Mouse (Mus musculus) spleen, postnatal 36 days (tissue): ENCODE data around the gene Fras1.

ENCODE experiments used
- DNase-seq, 2 experiments: peaks; one replicate each; pipeline ENCODE4 v3.0.0; 2022; ENCODE audit warnings: low spot score in 2 of 2, mixed read lengths in 1 of 2

The Fras1 gene

GRCm38 (mm10) chr5:96482054-96482453, 108.3 kb downstream of the Fras1 start:
- no peak for DNase-seq

DNA sequence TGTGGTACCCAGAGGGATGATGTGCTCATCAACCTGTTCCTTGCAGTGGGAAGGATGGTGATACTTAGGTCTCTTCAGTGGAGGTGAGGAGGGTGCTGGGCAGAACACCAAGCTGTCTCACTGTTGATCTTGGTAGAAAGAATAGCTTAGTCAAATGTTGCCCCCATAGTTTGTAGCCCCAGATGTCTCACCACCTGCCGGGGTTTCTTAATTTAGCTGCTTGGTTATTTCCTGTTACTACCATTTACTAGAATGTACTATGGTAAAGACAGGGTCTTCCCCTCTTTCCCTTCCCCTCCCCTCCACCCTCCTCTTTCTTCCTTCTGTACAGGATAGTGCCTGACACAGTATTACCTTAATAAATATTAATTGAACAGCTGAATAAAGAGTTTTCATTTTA, 118.7 kb downstream of the Fras1 start:
- DNase-seq = no peak

GRCm38 (mm10) chr5:96494502-96495292, 120.9 kb downstream of the Fras1 start:
- no peak for DNase-seq

DNA sequence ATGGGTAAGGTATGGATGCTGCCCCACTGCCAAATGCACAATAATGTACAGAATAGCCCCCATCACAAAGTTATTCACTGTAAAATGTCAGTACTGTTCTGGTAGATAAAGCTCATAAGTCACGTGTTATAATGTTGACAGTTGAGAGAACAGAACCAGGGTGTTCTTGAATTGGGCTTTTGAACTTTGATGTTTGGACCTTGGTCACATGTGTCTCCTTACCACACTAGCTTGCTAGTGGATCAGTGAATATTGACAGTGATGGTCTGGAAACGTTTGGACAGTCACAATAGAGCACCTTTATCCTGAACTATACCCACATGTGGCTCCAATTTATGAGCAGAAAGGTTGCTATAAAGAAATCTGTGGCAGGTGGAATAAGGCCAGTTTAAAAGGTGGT, 124.3 kb downstream of the Fras1 start:
- no peak for DNase-seq

DNA sequence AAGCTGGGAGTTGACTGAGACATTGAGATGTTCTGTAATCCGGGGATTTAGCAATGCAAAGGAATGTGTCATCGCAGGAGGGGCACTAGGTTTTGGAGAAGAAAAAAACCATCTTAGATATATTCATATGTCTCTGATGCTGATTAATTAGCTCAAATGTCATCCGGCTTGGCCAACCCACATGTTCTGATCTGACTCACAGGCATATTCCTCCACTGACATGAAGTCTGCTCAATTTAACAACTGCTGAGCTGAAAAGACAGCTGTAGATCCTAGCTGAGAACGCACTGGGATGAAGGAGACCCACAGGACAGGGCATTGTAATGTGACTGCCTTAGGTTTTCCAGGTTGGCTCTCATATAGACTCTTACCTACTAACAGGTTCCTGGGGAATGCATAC, 128.0 kb downstream of the Fras1 start:
- no peak for DNase-seq

GRCm38 (mm10) chr5:96502400-96502799, 128.6 kb downstream of the Fras1 start:
- DNase-seq = no peak

GRCm38 (mm10) chr5:96511005-96511404, 137.2 kb downstream of the Fras1 start:
- no peak for DNase-seq

GRCm38 (mm10) chr5:96513327-96513726, 139.6 kb downstream of the Fras1 start:
- no peak for DNase-seq

DNA sequence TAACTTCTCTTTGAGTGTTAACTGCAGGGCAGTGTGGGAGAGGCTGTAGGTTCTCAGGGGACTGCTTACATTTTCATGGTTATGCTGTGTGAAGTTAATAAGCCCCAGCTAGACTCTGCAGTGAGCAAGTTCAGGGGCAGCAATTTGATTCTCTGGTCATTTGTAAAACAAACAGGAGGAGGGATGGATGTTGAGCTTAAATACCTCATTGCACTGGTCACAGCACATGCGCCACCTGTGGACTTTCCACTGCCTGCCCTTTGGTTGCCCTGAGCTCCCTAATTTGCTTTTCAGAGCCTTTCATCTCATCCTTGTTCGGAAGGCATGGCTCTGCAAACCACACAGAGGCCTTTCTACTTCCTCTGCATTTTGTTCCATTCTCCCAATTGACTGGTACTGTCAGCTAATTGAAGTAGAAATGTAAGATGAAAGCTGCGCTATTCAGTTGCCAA, 142.1 kb downstream of the Fras1 start:
- no peak for DNase-seq

GRCm38 (mm10) chr5:96516329-96516728, 142.6 kb downstream of the Fras1 start:
- DNase-seq = no peak

- no peak for DNase-seq
Observed at GRCm38 (mm10) chr5:96521541-96521940, 147.8 kb downstream of the Fras1 start.

GRCm38 (mm10) chr5:96522909-96523409, 149.2 kb downstream of the Fras1 start:
- no peak for DNase-seq

DNA sequence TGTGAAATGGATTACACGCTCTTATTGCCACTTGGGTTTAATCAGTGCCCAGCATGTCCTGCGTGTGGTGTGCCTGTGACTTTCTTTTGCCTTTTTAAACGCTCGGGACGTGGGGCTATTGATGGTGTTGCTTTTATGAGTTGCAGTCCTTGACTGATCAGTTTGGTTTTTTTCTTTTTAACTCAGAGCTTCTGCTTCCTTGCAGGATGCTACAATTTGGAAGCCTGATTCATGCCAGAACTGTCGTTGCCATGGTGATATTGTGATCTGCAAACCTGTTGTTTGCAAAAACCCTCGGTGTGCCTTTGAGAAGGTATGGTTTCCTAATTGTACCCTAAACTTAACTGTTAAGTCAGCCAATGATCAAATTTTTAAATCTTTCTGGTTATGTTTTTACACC, 154.5 kb downstream of the Fras1 start:
- DNase-seq = no peak

DNA sequence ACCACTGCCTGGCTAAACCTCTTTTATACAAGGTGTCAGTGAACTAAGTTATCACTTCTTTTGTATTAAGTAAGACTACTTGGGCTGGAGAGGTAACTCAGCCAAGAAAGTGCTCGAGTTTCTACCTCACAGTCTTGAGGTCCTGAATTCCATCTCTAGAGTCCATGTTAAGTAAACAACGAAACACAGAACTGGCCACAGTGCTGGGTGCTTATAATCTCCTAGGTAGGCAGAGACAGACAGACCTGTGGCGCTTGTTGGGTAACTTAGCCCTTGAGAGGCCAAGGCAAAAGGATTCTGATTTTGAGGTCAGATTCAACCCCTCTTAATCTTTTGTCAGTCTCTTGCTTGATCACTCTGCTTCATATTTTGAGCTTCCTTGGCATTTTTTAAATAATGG, 156.8 kb downstream of the Fras1 start:
- DNase-seq = no peak

DNA sequence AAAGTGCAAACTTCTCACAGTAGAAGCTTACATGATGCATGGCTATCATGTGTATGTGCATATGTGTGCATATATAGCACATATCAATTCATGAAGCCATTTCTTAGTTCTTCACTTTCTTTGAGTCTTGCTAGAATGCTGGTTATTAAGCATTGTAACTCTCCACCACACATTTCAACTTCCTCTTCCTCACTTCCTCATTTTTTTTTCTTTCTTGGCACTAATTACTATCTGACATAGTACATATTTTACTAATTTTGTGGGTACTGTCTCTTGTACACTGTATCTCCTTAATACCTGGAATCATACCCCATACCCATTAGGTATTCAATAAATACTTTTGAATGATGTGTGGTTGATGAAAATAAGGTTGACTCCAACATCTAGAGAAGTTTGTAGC, 158.2 kb downstream of the Fras1 start:
- DNase-seq = no peak

GRCm38 (mm10) chr5:96536527-96536926, 162.8 kb downstream of the Fras1 start:
- DNase-seq = no peak

DNA sequence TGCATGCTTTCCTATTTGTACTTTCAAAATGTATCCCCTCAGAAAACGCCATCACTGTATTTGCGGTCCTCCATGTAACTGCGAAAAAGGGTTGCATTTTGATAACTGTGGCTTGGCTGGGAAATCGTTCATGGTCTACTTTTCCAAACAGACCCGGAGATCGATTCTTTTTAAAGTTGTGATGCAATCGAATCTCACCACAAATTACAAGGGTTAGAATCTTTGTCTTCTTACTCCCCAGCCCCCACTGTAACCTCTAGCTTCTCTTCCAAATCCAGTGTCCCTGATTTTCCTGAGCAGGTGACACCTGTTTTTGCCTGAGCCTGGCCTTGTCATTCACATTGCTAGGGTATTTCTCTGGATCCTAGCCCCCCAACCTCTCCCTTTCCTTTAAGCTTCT, 163.2 kb downstream of the Fras1 start:
- DNase-seq = no peak

- no peak for DNase-seq
Observed at GRCm38 (mm10) chr5:96544112-96544511, 170.4 kb downstream of the Fras1 start.

DNA sequence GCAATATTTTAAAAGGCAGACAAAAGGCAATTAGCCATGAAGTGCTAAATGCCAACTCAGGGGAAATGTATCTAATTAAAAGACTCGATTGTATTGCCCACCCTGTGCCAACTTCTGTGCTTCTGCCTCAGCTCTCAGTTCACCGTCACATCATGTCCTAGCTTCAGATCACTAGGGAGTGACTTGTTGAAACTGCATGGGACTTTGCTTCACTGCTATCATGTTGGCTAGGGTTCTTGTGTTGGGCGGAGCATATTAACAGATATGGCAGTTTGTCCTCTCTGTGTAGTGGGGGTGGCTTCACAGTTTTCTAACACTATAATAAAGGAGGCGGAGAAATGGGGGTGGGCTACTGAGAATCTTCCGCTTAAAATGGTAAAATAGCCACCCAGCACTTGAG, 172.2 kb downstream of the Fras1 start:
- no peak for DNase-seq

DNA sequence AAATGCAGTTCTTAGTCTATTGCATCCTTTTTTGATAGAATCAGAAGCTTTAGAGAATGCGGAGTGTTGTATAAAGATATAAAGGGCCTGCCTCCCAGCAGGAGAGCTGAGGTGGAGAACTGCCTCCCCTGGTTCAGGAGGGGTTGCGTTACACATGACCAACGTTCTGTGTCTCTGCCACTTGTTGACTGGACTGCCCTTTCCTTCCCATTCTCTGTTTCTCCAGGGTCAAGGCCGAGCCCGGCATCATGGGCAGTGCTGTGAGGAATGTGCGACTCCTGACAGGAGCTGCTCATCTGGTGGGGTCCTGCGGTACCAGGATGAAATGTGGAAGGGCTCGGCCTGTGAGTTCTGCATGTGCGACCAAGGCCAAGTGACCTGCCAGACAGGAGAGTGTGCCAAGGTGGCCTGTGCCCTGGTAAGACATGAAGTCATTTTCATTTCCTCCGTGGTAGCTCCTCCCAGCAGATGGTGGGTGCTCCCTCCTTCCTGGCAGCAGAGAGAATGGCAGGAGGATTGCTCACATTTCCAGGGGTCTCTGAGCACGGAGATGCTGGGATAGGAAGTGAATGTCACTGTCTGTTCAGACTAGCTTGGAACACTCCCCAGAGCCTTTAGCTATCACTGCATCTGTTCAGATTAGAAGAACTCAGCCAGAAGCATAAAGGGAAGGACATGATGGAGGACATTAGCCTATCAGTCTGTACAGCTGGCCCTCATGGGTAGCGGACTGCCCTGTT, 181.4 kb downstream of the Fras1 start:
- no peak for DNase-seq

GRCm38 (mm10) chr5:96558049-96558804, 184.5 kb downstream of the Fras1 start:
- no peak for DNase-seq

DNA sequence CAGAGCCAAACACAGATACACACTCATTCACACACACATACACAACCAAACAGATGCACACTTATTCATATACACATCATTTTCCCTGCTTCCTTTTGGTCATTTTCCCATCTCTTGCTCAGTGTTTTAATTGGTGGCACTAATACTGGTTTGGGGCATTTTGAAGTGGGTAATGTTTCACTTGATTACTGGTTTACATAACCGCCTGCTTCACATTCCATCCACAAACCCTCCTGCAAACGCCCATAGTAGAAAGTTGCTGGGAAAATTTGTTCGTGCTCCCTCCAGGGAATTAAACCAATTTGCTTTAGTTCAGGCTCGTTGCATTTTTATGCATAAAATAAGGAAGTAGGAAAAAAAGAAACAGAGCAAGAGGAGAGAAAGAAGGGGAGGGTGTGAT, 200.8 kb downstream of the Fras1 start:
- DNase-seq = no peak
